Mouse (Mus musculus) thymus, postnatal 0 days (tissue): ENCODE measurements around the gene Cnot6. TPM values are rescaled to one million over a fixed set of nuclear protein-coding genes. Genes with fewer than 3 reads are reported as not detected.
A peak's percentile ranks its signal among the peaks of the same experiment; 100 is the strongest.

Source experiments
- DNase-seq: peaks from one replicate; pipeline ENCODE4 v3.0.0-alpha.2; 2015; ENCODE audit warnings: low spot score
- polyA plus RNA-seq: library from polyadenylated mRNA; unstranded; fragments of >200 nt; fragmentation: Nextera tagmentation; extraction: Ambion mirVana; gene quantifications from 2 replicates; pipeline ENCODE4 v1.2.1, GENCODE M21; 2015

Gene Cnot6
- polyA plus RNA-seq, 1 experiment from 2014 or later = 112 TPM

GRCm38 (mm10) chr11:49654651-49655050 lies 57.9 kb downstream of the Cnot6 start:
- no peak for DNase-seq

GRCm38 (mm10) chr11:49653079-49653408 lies 59.5 kb downstream of the Cnot6 start:
- DNase-seq = no peak

GRCm38 (mm10) chr11:49652401-49653078 lies 60.0 kb downstream of the Cnot6 start:
- peak; percentile 79 for DNase-seq

- no peak for DNase-seq
Observed at GRCm38 (mm10) chr11:49651762-49652322, 60.7 kb downstream of the Cnot6 start.

GRCm38 (mm10) chr11:49650994-49651761 lies 61.3 kb downstream of the Cnot6 start:
- no peak for DNase-seq

GRCm38 (mm10) chr11:49650113-49650993 lies 62.2 kb downstream of the Cnot6 start:
- DNase-seq = peak; percentile 70

GRCm38 (mm10) chr11:49645677-49646076 lies 66.8 kb downstream of the Cnot6 start:
- no peak for DNase-seq

- no peak for DNase-seq
Observed at GRCm38 (mm10) chr11:49636449-49636848, 76.1 kb downstream of the Cnot6 start.

GRCm38 (mm10) chr11:49635671-49636070 lies 76.9 kb downstream of the Cnot6 start:
- DNase-seq = no peak

- no peak for DNase-seq
Observed at GRCm38 (mm10) chr11:49634101-49634500, 78.4 kb downstream of the Cnot6 start.

GRCm38 (mm10) chr11:49632256-49632655 lies 80.3 kb downstream of the Cnot6 start:
- DNase-seq = no peak

- peak; percentile 26 for DNase-seq
Observed at GRCm38 (mm10) chr11:49631154-49631553, 81.4 kb downstream of the Cnot6 start.

- no peak for DNase-seq
Observed at GRCm38 (mm10) chr11:49626748-49627147, 85.8 kb downstream of the Cnot6 start.

- no peak for DNase-seq
Observed at GRCm38 (mm10) chr11:49625863-49626262, 86.7 kb downstream of the Cnot6 start.

GRCm38 (mm10) chr11:49624156-49624555 lies 88.4 kb downstream of the Cnot6 start:
- no peak for DNase-seq

GRCm38 (mm10) chr11:49621953-49622352 lies 90.6 kb downstream of the Cnot6 start:
- no peak for DNase-seq

Other genes with a start within 250 kb of the Cnot6 start
- not detected in 2 replicates for gene Olfr1386, start 247.7 kb downstream of the Cnot6 start, polyA plus RNA-seq
- gene Olfr1385, start 223.7 kb downstream of the Cnot6 start, polyA plus RNA-seq = not detected in 2 replicates
- not detected in 2 replicates for gene Olfr1384, start 206.0 kb downstream of the Cnot6 start, polyA plus RNA-seq
- gene Olfr1383, start 193.1 kb downstream of the Cnot6 start, polyA plus RNA-seq = not detected in 2 replicates
- gene Olfr1382, start 184.5 kb downstream of the Cnot6 start, polyA plus RNA-seq = not detected in 2 replicates
- not detected in 2 replicates for gene Olfr1381, start 169.3 kb downstream of the Cnot6 start, polyA plus RNA-seq
- gene Olfr1380, start 155.8 kb downstream of the Cnot6 start, polyA plus RNA-seq = not detected in 2 replicates
- 0.31 and 0.35 TPM in 2 replicates for gene Flt4, start 103.5 kb downstream of the Cnot6 start, polyA plus RNA-seq
- 2.5 and 5.7 TPM in 2 replicates for gene Scgb3a1, start 49.1 kb downstream of the Cnot6 start, polyA plus RNA-seq
- gene Gfpt2, start 81.5 kb upstream of the Cnot6 start, polyA plus RNA-seq = 3.2 and 3.4 TPM in 2 replicates
- gene Mapk9, start 134.0 kb upstream of the Cnot6 start, polyA plus RNA-seq = 42.0 and 44.5 TPM in 2 replicates
- gene Rasgef1c, start 189.1 kb upstream of the Cnot6 start, polyA plus RNA-seq = 0.08 and 0.21 TPM in 2 replicates